Mouse (Mus musculus) myocyte (in vitro differentiated cells): ENCODE measurements around the gene Pdap1.

Source experiments
- E2F4 ChIP-seq: IDR thresholded peaks from one replicate; pipeline ENCODE4 v1.6.1; 2011; ENCODE audit warnings: mild to moderate bottlenecking, control low read depth, moderate library complexity; ENCODE audit not compliant: insufficient read depth
- MAX ChIP-seq: IDR thresholded peaks from one replicate; pipeline ENCODE4 v1.6.1; 2011; ENCODE audit warnings: low read depth, mild to moderate bottlenecking, control low read depth
- POLR2A ChIP-seq: IDR thresholded peaks from one replicate; pipeline ENCODE4 v1.6.1; 2011; ENCODE audit warnings: low read depth, mild to moderate bottlenecking, control low read depth, moderate library complexity; ENCODE audit not compliant: insufficient read length
- REST ChIP-seq: IDR thresholded peaks from one replicate; pipeline ENCODE4 v1.6.1; 2011; ENCODE audit warnings: mild to moderate bottlenecking, control low read depth, moderate library complexity; ENCODE audit not compliant: insufficient read depth, insufficient read length
- TCF12 ChIP-seq: IDR thresholded peaks from one replicate; pipeline ENCODE4 v1.6.1; 2011; ENCODE audit warnings: mild to moderate bottlenecking, control low read depth; ENCODE audit not compliant: poor library complexity, insufficient read depth, severe bottlenecking
- TCF3 ChIP-seq: IDR thresholded peaks from one replicate; pipeline ENCODE4 v1.6.1; 2011; ENCODE audit warnings: low read depth, control low read depth; ENCODE audit not compliant: insufficient read length
- USF1 ChIP-seq: IDR thresholded peaks from one replicate; pipeline ENCODE4 v1.6.1; 2011; ENCODE audit warnings: low read depth, mild to moderate bottlenecking, control low read depth, moderate library complexity

DNA sequence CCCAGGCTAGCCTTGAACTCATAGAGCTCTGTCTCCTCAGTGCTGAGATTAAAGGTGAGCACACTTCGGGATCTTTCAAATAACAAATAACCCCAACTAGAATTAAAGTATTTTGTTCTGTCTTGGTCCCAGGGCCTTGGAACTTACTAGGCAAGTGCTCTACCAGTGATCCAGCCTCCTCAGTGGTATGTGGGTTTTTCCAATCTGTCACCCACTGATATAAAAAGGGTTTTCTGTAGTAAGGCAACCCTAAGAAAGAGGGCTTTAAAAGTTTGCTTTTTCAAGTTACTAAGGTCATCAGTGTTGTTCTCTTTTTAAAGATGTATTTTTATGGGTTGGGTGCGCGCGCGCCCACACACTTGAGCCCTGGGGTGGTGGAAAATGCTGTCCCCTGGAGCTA is 24.3 kb downstream of the Pdap1 start:
- TF ChIP-seq POLR2A (no peak), TCF12 (no peak), TCF3 (no peak), E2F4 (no peak), REST (no peak), MAX (no peak), USF1 (no peak)
